Mouse (Mus musculus) kidney, embryonic 16.5 days (tissue): ENCODE measurements around the gene Rbm17. TPM values are rescaled to one million over a fixed set of nuclear protein-coding genes. Genes with fewer than 3 reads are reported as not detected.
A peak's percentile ranks its signal among the peaks of the same experiment; 100 is the strongest.

Experiments used
- ATAC-seq: fragments of 200-750 bp; cut with Nextera tagmentation; 2 replicates; pipeline ENCODE4 v1.8.0; 2017; ENCODE audit warnings: moderate TSS enrichment; ENCODE audit not compliant: low FRiP score, low TSS enrichment
- H3K27ac ChIP-seq: fragments of 300-500 bp; sonication (generic); 2 replicates; pipeline ENCODE4 v1.5.1; 2014; ENCODE audit warnings: low read length
- H3K27me3 ChIP-seq: fragments of 300-500 bp; sonication (generic); 2 replicates; pipeline ENCODE4 v1.6.1; 2014; ENCODE audit warnings: low read length, control low read depth, mixed read lengths; ENCODE audit not compliant: insufficient read depth
- H3K36me3 ChIP-seq: fragments of 300-500 bp; sonication (generic); 2 replicates; pipeline ENCODE4 v1.6.1; 2014; ENCODE audit warnings: low read length, control low read depth, mixed read lengths; ENCODE audit not compliant: insufficient read depth
- H3K4me1 ChIP-seq: fragments of 300-500 bp; sonication (generic); 2 replicates; pipeline ENCODE4 v1.6.1; 2014; ENCODE audit warnings: low read length, control low read depth, mixed read lengths; ENCODE audit not compliant: insufficient read depth
- H3K4me2 ChIP-seq: fragments of 300-500 bp; sonication (generic); replicated peaks from 2 replicates; pipeline ENCODE4 v1.6.1; 2014; ENCODE audit warnings: low read depth, low read length
- H3K4me3 ChIP-seq: fragments of 300-500 bp; sonication (generic); 2 replicates; pipeline ENCODE4 v1.5.1; 2014; ENCODE audit warnings: mild to moderate bottlenecking, low read length
- H3K9ac ChIP-seq: fragments of 300-500 bp; sonication (generic); replicated peaks from 2 replicates; pipeline ENCODE4 v1.6.1; 2014; ENCODE audit warnings: low read length
- H3K9me3 ChIP-seq: fragments of 300-500 bp; sonication (generic); 2 replicates; pipeline ENCODE4 v1.6.1; 2016; ENCODE audit warnings: low read length, control low read depth
- WGBS: fragments of 180-500 bp; shearing (Covaris S2); extraction: QIAGEN DNeasy Blood & Tissue Kit; methylation state at CpG from one replicate; pipeline ENCODE4 v1.1.7; 2014; 5-methylcytosine and 5-hydroxymethylcytosine counted together
- polyA plus RNA-seq: library from polyadenylated mRNA; unstranded; fragments of >200 nt; fragmentation: Nextera tagmentation; extraction: Ambion mirVana; gene quantifications from 2 replicates; pipeline ENCODE4 v1.2.1, GENCODE M21; 2015

The Rbm17 gene
- polyA plus RNA-seq, 1 experiment from 2014 or later = 147 TPM

GRCm38 (mm10) chr2:11567781-11568362 lies 36.1 kb downstream of the Rbm17 start:
- H3K4me1 ChIP-seq = no peaks in the 10 kb centered on the region
- no peaks in the 10 kb centered on the region for H3K9me3 ChIP-seq
- H3K27ac ChIP-seq = no peak overlapping the region
- H3K27me3 ChIP-seq = no peaks in the 10 kb centered on the region
- no peaks in the 10 kb centered on the region for H3K36me3 ChIP-seq
- no peak overlapping the region for H3K9ac ChIP-seq
- ATAC-seq = no peak
- H3K4me3 ChIP-seq = no peak overlapping the region
- H3K4me2 ChIP-seq = no peak overlapping the region
- 68% methylated on average over 4 of the region's 4 CpGs for WGBS

GRCm38 (mm10) chr2:11566898-11567297 lies 37.1 kb downstream of the Rbm17 start:
- no peak overlapping the region for H3K9ac ChIP-seq
- no peak overlapping the region for H3K27ac ChIP-seq
- H3K4me1 ChIP-seq = no peaks in the 10 kb centered on the region
- H3K9me3 ChIP-seq = no peaks in the 10 kb centered on the region
- no peaks in the 10 kb centered on the region for H3K27me3 ChIP-seq
- H3K36me3 ChIP-seq = no peaks in the 10 kb centered on the region
- no peak for ATAC-seq
- WGBS = 81% methylated on average over 3 of the region's 3 CpGs
- no peak overlapping the region for H3K4me3 ChIP-seq
- H3K4me2 ChIP-seq = no peak overlapping the region

GRCm38 (mm10) chr2:11566241-11566640 lies 37.7 kb downstream of the Rbm17 start:
- WGBS = 58% methylated on average over 7 of the region's 7 CpGs
- Histone ChIP-seq H3K4me3 (no peak overlapping the region), H3K4me2 (no peak overlapping the region), H3K27ac (no peak overlapping the region), H3K27me3 (no peaks in the 10 kb centered on the region), H3K9me3 (no peaks in the 10 kb centered on the region), H3K9ac (no peak overlapping the region), H3K4me1 (no peaks in the 10 kb centered on the region), H3K36me3 (no peaks in the 10 kb centered on the region)
- no peak for ATAC-seq

DNA sequence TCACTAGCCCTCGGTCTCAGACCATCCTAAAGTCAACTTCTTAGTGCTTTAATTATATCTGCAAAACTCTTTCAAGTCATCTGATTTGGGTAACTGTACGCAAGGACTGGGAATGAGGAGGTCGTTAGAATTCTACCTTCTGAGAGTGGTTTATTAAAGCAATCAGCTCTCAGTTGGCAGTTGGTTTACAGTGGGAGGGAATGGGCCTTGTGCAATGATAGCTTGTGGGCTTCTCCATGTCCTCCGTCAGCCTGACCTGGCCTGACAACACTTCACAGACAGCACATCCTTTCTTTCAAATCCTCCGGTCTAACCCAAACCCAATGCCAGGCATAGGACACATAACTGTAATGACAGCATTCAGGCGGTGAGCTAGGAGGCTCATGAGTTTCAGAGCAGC lies 39.2 kb downstream of the Rbm17 start:
- no peaks in the 10 kb centered on the region for H3K4me1 ChIP-seq
- no peak for ATAC-seq

DNA sequence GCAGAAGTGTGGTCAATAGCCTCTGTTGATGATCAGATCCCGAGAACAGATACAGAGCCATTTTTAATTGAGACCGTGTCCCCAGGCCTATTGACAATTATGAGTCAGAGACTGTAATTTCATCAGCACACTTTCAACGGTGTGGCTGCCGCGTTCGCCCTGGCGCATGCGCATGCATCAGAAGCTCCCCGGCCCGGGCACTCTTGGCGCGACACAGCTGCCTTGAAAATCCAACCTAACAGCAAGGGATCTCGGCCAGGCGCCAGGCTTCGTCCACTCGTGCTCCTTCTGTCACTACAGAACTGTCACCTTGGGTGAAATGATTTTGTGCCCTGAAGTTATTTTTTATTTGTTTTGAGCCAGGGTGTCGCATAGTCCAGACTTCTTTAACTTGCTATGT lies 40.7 kb downstream of the Rbm17 start:
- H3K4me3 ChIP-seq = no peak overlapping the region
- H3K27me3 ChIP-seq = no peaks in the 10 kb centered on the region
- H3K9ac ChIP-seq = no peak overlapping the region
- H3K4me2 ChIP-seq = no peak overlapping the region
- H3K4me1 ChIP-seq = no peaks in the 10 kb centered on the region
- 91% methylated on average over 17 of the region's 17 CpGs for WGBS
- no peak for ATAC-seq
- no peak overlapping the region for H3K27ac ChIP-seq
- H3K36me3 ChIP-seq = no peaks in the 10 kb centered on the region
- no peaks in the 10 kb centered on the region for H3K9me3 ChIP-seq

More for the DNA sequence above, 39.2 kb downstream of the Rbm17 start:
- no peaks in the 10 kb centered on the region for H3K27me3 ChIP-seq
- WGBS = 84% methylated on average over 6 of the region's 6 CpGs
- H3K4me3 ChIP-seq = no peak overlapping the region
- no peak overlapping the region for H3K27ac ChIP-seq
- H3K9me3 ChIP-seq = no peaks in the 10 kb centered on the region
- no peaks in the 10 kb centered on the region for H3K36me3 ChIP-seq
- no peak overlapping the region for H3K9ac ChIP-seq
- H3K4me2 ChIP-seq = no peak overlapping the region

DNA sequence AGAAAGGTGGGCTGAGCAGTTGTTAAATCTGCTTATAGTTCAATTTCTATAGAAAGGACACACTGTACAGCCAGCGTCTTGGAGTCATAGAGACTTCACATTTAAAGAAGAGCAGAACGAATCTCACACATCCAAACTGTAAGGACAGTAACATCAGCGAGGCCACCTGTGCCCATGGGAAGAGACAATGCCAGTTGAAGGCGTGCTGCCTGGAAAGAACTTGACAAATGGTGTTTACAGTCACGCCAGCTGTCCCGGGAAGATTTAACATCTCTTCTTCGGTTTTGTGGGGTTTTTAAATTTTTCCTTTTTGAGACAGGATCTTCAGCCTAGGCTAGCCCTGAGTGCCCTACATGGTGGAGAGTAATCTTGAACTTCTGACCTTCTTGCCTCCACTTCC lies 45.3 kb downstream of the Rbm17 start:
- Histone ChIP-seq H3K4me2 (no peak overlapping the region), H3K27me3 (0 out of 2 replicates have a peak, but pooled peaks cover 2% of the 10 kb centered on the region), H3K4me3 (no peak overlapping the region), H3K36me3 (no peaks in the 10 kb centered on the region), H3K27ac (no peak overlapping the region), H3K9me3 (no peaks in the 10 kb centered on the region), H3K4me1 (no peaks in the 10 kb centered on the region), H3K9ac (no peak overlapping the region)
- WGBS = 80% methylated on average over 7 of the region's 7 CpGs
- ATAC-seq = no peak

- H3K4me1 ChIP-seq = peaks cover 10% of the 10 kb centered on the region
- 54% methylated on average over 3 of the region's 3 CpGs for WGBS
- H3K27ac ChIP-seq = no peak overlapping the region
- H3K36me3 ChIP-seq = no peaks in the 10 kb centered on the region
- H3K9me3 ChIP-seq = no peaks in the 10 kb centered on the region
- no peak overlapping the region for H3K4me2 ChIP-seq
- no peak overlapping the region for H3K4me3 ChIP-seq
- no peak overlapping the region for H3K9ac ChIP-seq
- ATAC-seq = no peak
- 0 out of 2 replicates have a peak, but pooled peaks cover 2% of the 10 kb centered on the region for H3K27me3 ChIP-seq
Observed at GRCm38 (mm10) chr2:11557244-11557643, 46.7 kb downstream of the Rbm17 start.

- Histone ChIP-seq H3K4me1 (peaks cover 13% of the 10 kb centered on the region), H3K4me2 (no peak overlapping the region), H3K27ac (no peak overlapping the region), H3K27me3 (0 out of 2 replicates have a peak, but pooled peaks cover 2% of the 10 kb centered on the region), H3K36me3 (no peaks in the 10 kb centered on the region), H3K9me3 (no peaks in the 10 kb centered on the region), H3K4me3 (no peak overlapping the region), H3K9ac (no peak overlapping the region)
- ATAC-seq = no peak
- 65% methylated on average over 6 of the region's 6 CpGs for WGBS
Observed at GRCm38 (mm10) chr2:11555316-11555715, 48.6 kb downstream of the Rbm17 start.

- Histone ChIP-seq H3K27ac (no peak within 1 kb of the TSS), H3K4me3 (peak within 1 kb of the TSS; percentile 64), H3K9ac (peak within 1 kb of the TSS; percentile 65), H3K4me1 (peaks cover 13% of the 10 kb centered on the region), H3K36me3 (no peaks in the 10 kb centered on the region), H3K27me3 (0 out of 2 replicates have a peak, but pooled peaks cover 2% of the 10 kb centered on the region), H3K4me2 (peak within 1 kb of the TSS; percentile 99), H3K9me3 (no peaks in the 10 kb centered on the region)
- WGBS = 1% methylated on average over 64 of the region's 67 CpGs
- peak; percentile 86 for ATAC-seq
Observed at GRCm38 (mm10) chr2:11553471-11554400, 50.2 kb downstream of the Rbm17 start, which contains the start of gene Pfkfb3. Gene Pfkfb3 (minus strand): TSS chr2:11554077.
